Mouse (Mus musculus): ENCODE data around the gene Snx1.

DNA sequence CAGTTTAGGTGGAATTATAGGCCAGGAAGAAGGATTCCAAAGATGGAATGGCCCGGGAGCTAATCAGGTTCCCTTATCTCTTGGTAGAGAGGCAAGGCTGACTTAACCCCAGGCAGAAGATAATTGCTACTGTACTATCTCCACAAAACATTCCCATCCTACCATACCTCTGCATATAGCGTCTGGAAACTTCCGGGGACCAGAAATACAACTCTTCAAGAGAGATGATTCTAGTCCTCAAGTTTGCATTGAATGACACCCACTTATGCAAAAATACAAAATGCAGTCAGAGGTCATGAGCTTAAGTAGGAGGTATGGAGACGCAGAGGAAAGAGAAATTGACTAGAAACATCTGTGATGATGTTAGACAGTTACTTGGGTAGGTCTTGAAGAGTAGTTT lies 1.5 kb upstream of the Snx1 start:
- TF ChIP-seq CTCF (IDR thresholded peaks at IDR 0.05; ENCODE audit: insufficient read depth, low read length) (no peak), POLR2A (IDR thresholded peaks at IDR 0.05; ENCODE audit: borderline replicate concordance, extremely low read depth, low read depth, low read length) (no peak)

Measured in lung, adult 2 months (tissue).